Mouse (Mus musculus) mesoderm, embryonic 11.5 days (tissue): ENCODE measurements around the gene Ndufa5.

Experiments
- DNase-seq: peaks from one replicate; pipeline ENCODE4 v3.0.0-alpha.2; 2012; ENCODE audit warnings: low read depth, low spot score

Gene Ndufa5

GRCm38 (mm10) chr6:24525705-24526104 is 2.1 kb downstream of the Ndufa5 start:
- DNase-seq, result no peak

GRCm38 (mm10) chr6:24516197-24516596 is 11.6 kb downstream of the Ndufa5 start:
- DNase-seq, result peak; percentile 26

- DNase-seq, result peak; percentile 61
Measured at GRCm38 (mm10) chr6:24514552-24515284, 13.1 kb downstream of the Ndufa5 start, which contains the start of gene Iqub. Gene Iqub, minus strand, starts transcription at chr6:24515067.

GRCm38 (mm10) chr6:24504141-24504540 is 23.7 kb downstream of the Ndufa5 start:
- no peak for DNase-seq

GRCm38 (mm10) chr6:24490341-24490740 is 37.5 kb downstream of the Ndufa5 start:
- no peak for DNase-seq

- DNase-seq, result no peak
Measured at GRCm38 (mm10) chr6:24486530-24486929, 41.3 kb downstream of the Ndufa5 start.

- peak; percentile 32 for DNase-seq
Measured at GRCm38 (mm10) chr6:24470571-24471132, 57.2 kb downstream of the Ndufa5 start.

GRCm38 (mm10) chr6:24470135-24470534 is 57.7 kb downstream of the Ndufa5 start:
- no peak for DNase-seq
